ENCODE assay signal across 22 mouse cellular contexts in the genomic region with DNA sequence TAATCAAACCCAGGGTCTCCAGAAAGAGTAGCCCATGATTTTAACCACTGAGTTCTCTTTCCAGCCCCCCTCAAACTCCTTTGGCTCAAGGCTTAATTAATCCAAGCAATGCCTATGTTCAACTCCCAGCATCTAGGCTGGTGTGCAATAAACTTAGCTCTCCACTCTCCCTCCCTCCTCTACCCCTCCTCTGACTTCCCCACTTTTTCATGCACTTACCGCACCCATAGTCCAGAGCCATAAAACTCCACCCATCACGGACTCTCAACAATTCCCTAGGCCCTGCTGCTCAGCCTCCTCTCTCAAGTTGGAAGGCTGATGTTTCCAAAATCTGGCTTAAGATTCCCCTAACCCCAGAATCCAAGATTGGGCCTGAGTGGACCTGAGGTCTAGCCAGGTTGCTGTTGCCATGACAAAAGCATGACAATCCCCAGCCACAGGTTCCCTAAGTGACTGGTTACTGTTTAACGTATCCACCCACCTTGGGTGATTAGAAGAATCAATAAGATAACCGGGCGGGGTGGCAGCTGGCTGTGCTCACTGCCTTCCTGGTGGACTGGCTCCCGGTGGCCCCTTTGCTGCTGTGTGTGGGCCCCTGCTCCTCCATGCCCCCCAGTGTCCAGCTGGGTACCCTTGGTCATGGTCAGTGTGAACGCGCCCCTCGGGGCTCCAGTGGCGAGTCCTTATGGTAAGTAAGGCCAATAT. TPM values are rescaled to one million over a fixed set of nuclear protein-coding genes. Genes with fewer than 3 reads are reported as not detected.
DNase-seq lines count a peak whose midpoint lies in the region; ATAC-seq and TF ChIP-seq lines count a peak whose summit lies in the region.
"Had no signal": no experiment of that assay in that cellular context is flagged by ENCODE, and none has a peak within 500 bp of the region (broad histone marks: within the 10 kb centered on the region; RNA-seq: fewer than 3 reads in every experiment).

A gene (plus strand): TSS at position 509 of the 705 bp plus-strand sequence.

- H3K4me3 ChIP-seq in kidney, embryonic 15.5 days (replicated peaks) = no peak within 1 kb of the TSS
- peak within 1 kb of the TSS; percentile 43 for H3K4me3 ChIP-seq in intestine, postnatal 0 days (ENCODE audit: low read depth, low read length)
- H3K4me3 ChIP-seq in liver, embryonic 14.5 days (ENCODE audit: insufficient read depth in 1 of 2, low read depth in 2 of 2, low read length in 2 of 2) = peak within 1 kb of the TSS; percentile 46 to 54
- peak within 1 kb of the TSS; percentile 37 for H3K4me3 ChIP-seq in stomach, postnatal 0 days (ENCODE audit: low read depth, low read length)
- H3K4me3 ChIP-seq: heart, embryonic 15.5 days; left cerebral cortex, adult 2 months; midbrain, embryonic 13.5 days; myocyte; neural tube, embryonic 15.5 days had no signal

- H3K27me3 ChIP-seq in kidney, embryonic 15.5 days = no peaks in the 10 kb centered on the region
- H3K27me3 ChIP-seq in intestine, postnatal 0 days (replicated peaks; ENCODE audit: control insufficient read depth, insufficient read depth, low read length) = no peaks in the 10 kb centered on the region
- H3K27me3 ChIP-seq in liver, embryonic 14.5 days (ENCODE audit: control insufficient read depth, insufficient read depth, low read length) = no peaks in the 10 kb centered on the region
- H3K27me3 ChIP-seq in stomach, postnatal 0 days (ENCODE audit: control insufficient read depth, insufficient read depth, low read length) = no peaks in the 10 kb centered on the region
- H3K27me3 ChIP-seq: heart, embryonic 15.5 days; midbrain, embryonic 13.5 days; neural tube, embryonic 15.5 days had no signal

- H3K4me2 ChIP-seq in kidney, embryonic 15.5 days = no peak within 1 kb of the TSS
- peak within 1 kb of the TSS; percentile 58 for H3K4me2 ChIP-seq in intestine, postnatal 0 days (replicated peaks; ENCODE audit: low read depth)
- H3K4me2 ChIP-seq in liver, embryonic 14.5 days (ENCODE audit: low read depth) = peak within 1 kb of the TSS; percentile 31
- peak within 1 kb of the TSS; percentile 32 for H3K4me2 ChIP-seq in stomach, postnatal 0 days (replicated peaks; ENCODE audit: low read depth)
- H3K4me2 ChIP-seq: heart, embryonic 15.5 days; midbrain, embryonic 13.5 days; neural tube, embryonic 15.5 days had no signal

- DNase-seq in kidney, postnatal 14 days = no peak
- DNase-seq in liver, embryonic 14.5 days (ENCODE audit: low read depth in 3 of 3, low spot score in 3 of 3) = peak in 2 of 3 experiments; percentile 7 to 13
- DNase-seq in stomach, postnatal 0 days (ENCODE audit: low spot score) = peak; percentile 83
- no peak for DNase-seq in thymus, adult 18-20 months
- DNase-seq in retina, postnatal 1 day = no peak
- DNase-seq: cerebellum, adult 18-20 months; forebrain, postnatal 0 days; gastrocnemius, postnatal 10 days; heart, adult 18-20 months; right cerebral cortex, postnatal 4 days had no signal

- 70% methylated on average over 10 of the region's 10 CpGs for WGBS in kidney, embryonic 15.5 days
- 36% methylated on average over 10 of the region's 10 CpGs for WGBS in intestine, postnatal 0 days
- WGBS in liver, embryonic 14.5 days (ENCODE audit: insufficient replicate concordance) = 66% methylated on average over 10 of the region's 10 CpGs
- 49% methylated on average over 10 of the region's 10 CpGs for WGBS in stomach, postnatal 0 days

- ATAC-seq in kidney, embryonic 15.5 days (replicated peaks; ENCODE audit: low FRiP score) = no peak
- ATAC-seq in intestine, postnatal 0 days = peak; percentile 78
- ATAC-seq in liver, embryonic 14.5 days (ENCODE audit: insufficient read depth) = peak; percentile 35; the same call in 1 of the 2 replicates
- ATAC-seq in stomach, postnatal 0 days (ENCODE audit: low FRiP score, low TSS enrichment) = peak; percentile 91
- ATAC-seq: forebrain, postnatal 0 days; inflammation-experienced regulatory T-cells, adult 6 months; midbrain, embryonic 13.5 days had no signal

- H3K4me1 ChIP-seq in kidney, embryonic 15.5 days = no peaks in the 10 kb centered on the region
- H3K4me1 ChIP-seq in intestine, postnatal 0 days (replicated peaks; ENCODE audit: control insufficient read depth, insufficient read depth, low read length) = no peaks in the 10 kb centered on the region; the same call in 1 of the 2 replicates
- no peaks in the 10 kb centered on the region; a peak in 1 of 4 replicates for H3K4me1 ChIP-seq in liver, embryonic 14.5 days (replicated peaks; ENCODE audit: control insufficient read depth in 2 of 2, insufficient read depth in 2 of 2, low read length in 1 of 2)
- H3K4me1 ChIP-seq in stomach, postnatal 0 days (replicated peaks; ENCODE audit: control insufficient read depth, insufficient read depth) = no peaks in the 10 kb centered on the region
- H3K4me1 ChIP-seq: heart, embryonic 15.5 days; midbrain, embryonic 13.5 days; neural tube, embryonic 15.5 days had no signal

- H3K27ac ChIP-seq in kidney, embryonic 15.5 days = no peak within 1 kb of the TSS
- H3K27ac ChIP-seq in intestine, postnatal 0 days (ENCODE audit: low read depth, low read length) = peak within 1 kb of the TSS; percentile 80
- no peak within 1 kb of the TSS for H3K27ac ChIP-seq in liver, embryonic 14.5 days
- peak within 1 kb of the TSS; percentile 61 for H3K27ac ChIP-seq in stomach, postnatal 0 days (replicated peaks)
- H3K27ac ChIP-seq: heart, embryonic 15.5 days; left cerebral cortex, adult 2 months; midbrain, embryonic 13.5 days; neural tube, embryonic 15.5 days had no signal

- H3K9me3 ChIP-seq in kidney, embryonic 15.5 days (replicated peaks) = no peaks in the 10 kb centered on the region
- no peaks in the 10 kb centered on the region for H3K9me3 ChIP-seq in intestine, postnatal 0 days (ENCODE audit: control insufficient read depth)
- H3K9me3 ChIP-seq in liver, embryonic 14.5 days (ENCODE audit: control insufficient read depth, low read length) = no peaks in the 10 kb centered on the region
- H3K9me3 ChIP-seq in stomach, postnatal 0 days (ENCODE audit: control insufficient read depth, low read length) = no peaks in the 10 kb centered on the region
- H3K9me3 ChIP-seq: heart, embryonic 15.5 days; midbrain, embryonic 13.5 days; neural tube, embryonic 15.5 days had no signal

- no peak for TF ChIP-seq EP300 in liver, embryonic 14.5 days (IDR thresholded peaks at IDR 0.05; ENCODE audit: low read depth)
- no peak for TF ChIP-seq EP300 in stomach, postnatal 0 days (optimal IDR thresholded peaks at IDR 0.05)

- no peak for TF ChIP-seq CTCF in intestine, postnatal 0 days (IDR thresholded peaks at IDR 0.05; ENCODE audit: low read depth)
- no peak for TF ChIP-seq CTCF in liver, embryonic 14.5 days (IDR thresholded peaks at IDR 0.05; ENCODE audit: low read depth)
- no peak for TF ChIP-seq CTCF in stomach, postnatal 0 days (IDR thresholded peaks at IDR 0.05; ENCODE audit: low read depth)

- no peaks in the 10 kb centered on the region for H3K36me3 ChIP-seq in kidney, embryonic 15.5 days
- H3K36me3 ChIP-seq in intestine, postnatal 0 days (ENCODE audit: control insufficient read depth, insufficient read depth) = no peaks in the 10 kb centered on the region
- no peaks in the 10 kb centered on the region for H3K36me3 ChIP-seq in liver, embryonic 14.5 days (replicated peaks; ENCODE audit: control insufficient read depth, insufficient read depth, low read depth)
- H3K36me3 ChIP-seq in stomach, postnatal 0 days (ENCODE audit: control insufficient read depth, insufficient read depth, low read length) = no peaks in the 10 kb centered on the region
- H3K36me3 ChIP-seq: heart, embryonic 15.5 days; midbrain, embryonic 13.5 days; neural tube, embryonic 15.5 days had no signal

- H3K9ac ChIP-seq in kidney, embryonic 15.5 days = no peak within 1 kb of the TSS
- peak within 1 kb of the TSS; percentile 45; the same call in 1 of the 2 replicates for H3K9ac ChIP-seq in intestine, postnatal 0 days (ENCODE audit: low read depth, low read length)
- no peak within 1 kb of the TSS for H3K9ac ChIP-seq in liver, embryonic 14.5 days (replicated peaks)
- H3K9ac ChIP-seq in stomach, postnatal 0 days (ENCODE audit: low read length) = peak within 1 kb of the TSS; percentile 53
- H3K9ac ChIP-seq: forebrain, postnatal 0 days; heart, embryonic 15.5 days; midbrain, embryonic 13.5 days; neural tube, embryonic 15.5 days had no signal

RNA-seq across cellular contexts. Expression of the gene that starts here (rescaled TPM):
- 18.6 and 19.4 TPM in 2 replicates for polyA plus RNA-seq in kidney, embryonic 15.5 days (2015; fragmentation: Nextera tagmentation; extraction: Ambion mirVana)
- 50.8 and 53.0 TPM in 2 replicates for polyA plus RNA-seq in intestine, postnatal 0 days (2015; fragmentation: Nextera tagmentation; extraction: Ambion mirVana)
- polyA plus RNA-seq in liver, embryonic 14.5 days (2012; rRNA removed) = 22.9 and 23.2 TPM in 2 replicates
- 10.6 and 11.6 TPM in 2 replicates for polyA plus RNA-seq in liver, embryonic 14.5 days (2014; fragmentation: Nextera tagmentation; extraction: Ambion mirVana)
- 24.2 and 27.7 TPM in 2 replicates for polyA plus RNA-seq in stomach, postnatal 0 days (2015; fragmentation: Nextera tagmentation; extraction: Ambion mirVana)
- polyA plus RNA-seq: embryonic facial prominence, embryonic 11.5 days; forebrain, postnatal 0 days; heart, embryonic 15.5 days; hindbrain, embryonic 11.5 days; inflammation-experienced regulatory T-cells, adult 6 months; limb, embryonic 11.5 days; lung, embryonic 16.5 days; midbrain, embryonic 13.5 days; myocyte had no signal

Comparison
In these comparisons a context has a peak if more than half of its experiments do, and no peak if none do; other contexts are left out.
1. H3K27ac ChIP-seq: peak in intestine, postnatal 0 days (single experiment) and stomach, postnatal 0 days (single experiment); none in kidney, embryonic 15.5 days (single experiment) and liver, embryonic 14.5 days (single experiment).
2. H3K9ac ChIP-seq: peak in intestine, postnatal 0 days (single experiment) and stomach, postnatal 0 days (single experiment); none in kidney, embryonic 15.5 days (single experiment) and liver, embryonic 14.5 days (single experiment).
3. DNase-seq: peak in liver, embryonic 14.5 days (2 of 3) and stomach, postnatal 0 days (single experiment); none in kidney, postnatal 14 days (single experiment), thymus, adult 18-20 months (0 of 2) and retina, postnatal 1 day (single experiment).